Mouse (Mus musculus) thymus, adult 2 months (tissue): ENCODE measurements around the gene Kxd1.

ENCODE experiments used
- CTCF ChIP-seq: fragments of 200-500 bp; IDR thresholded peaks from 2 replicates; pipeline ENCODE4 v1.5.1; 2012; ENCODE audit warnings: mild to moderate bottlenecking, control low read depth, low read length, moderate library complexity, borderline replicate concordance; ENCODE audit not compliant: control insufficient read depth, poor library complexity, insufficient read depth; ENCODE audit errors: extremely low read depth
- POLR2A ChIP-seq: fragments of 200-500 bp; IDR thresholded peaks from 2 replicates; pipeline ENCODE4 v1.6.1; 2012; ENCODE audit warnings: mild to moderate bottlenecking, low read length, control low read depth, moderate library complexity; ENCODE audit not compliant: control insufficient read depth, poor library complexity, insufficient read depth; ENCODE audit errors: extremely low read depth

- TF ChIP-seq CTCF = no peak
- TF ChIP-seq POLR2A = no peak
These were observed 68.1 kb downstream of the Kxd1 start for GRCm38 (mm10) chr8:70459636-70460035.
